Mouse (Mus musculus): ENCODE results near the gene Il6st. TPM values are rescaled to one million over a fixed set of nuclear protein-coding genes. Genes with fewer than 3 reads are reported as not detected.

Il6st gene
- polyA plus RNA-seq, 1 experiment = 17.3 TPM

DNA sequence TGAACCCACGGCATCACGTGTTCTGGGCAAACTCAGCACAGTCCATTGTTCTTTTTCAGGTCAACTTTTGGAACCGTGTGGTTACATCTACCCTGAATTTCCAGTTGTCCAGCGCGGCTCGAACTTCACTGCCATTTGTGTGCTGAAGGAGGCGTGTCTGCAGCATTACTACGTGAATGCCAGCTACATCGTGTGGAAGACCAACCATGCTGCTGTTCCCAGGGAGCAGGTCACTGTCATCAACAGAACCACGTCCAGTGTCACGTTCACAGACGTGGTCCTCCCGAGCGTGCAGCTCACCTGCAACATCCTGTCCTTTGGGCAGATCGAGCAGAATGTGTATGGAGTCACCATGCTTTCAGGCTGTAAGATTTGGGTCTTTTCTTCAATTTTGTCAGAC lies 16.1 kb downstream of the Il6st start:
- Histone ChIP-seq H3K36me3 (ENCODE audit: control insufficient read depth, insufficient read depth) (peaks cover 65% of the 10 kb centered on the region), H3K79me2 (ENCODE audit: control insufficient read depth, insufficient read depth) (peaks cover 5% of the 10 kb centered on the region), H3K4me3 (ENCODE audit: insufficient read depth, poor library complexity, severe bottlenecking) (no peak overlapping the region), H3K27me3 (ENCODE audit: control insufficient read depth, insufficient read depth, insufficient read length) (no peaks in the 10 kb centered on the region), H3K79me3 (ENCODE audit: low read depth) (no peaks in the 10 kb centered on the region), H3ac (ENCODE audit: control insufficient read depth, insufficient read length, low read depth) (no peak overlapping the region)
- no peak for TF ChIP-seq MAX (IDR thresholded peaks at IDR 0.05)

GRCm38 (mm10) chr13:112482525-112482924 lies 18.7 kb downstream of the Il6st start:
- Histone ChIP-seq H3ac (ENCODE audit: control insufficient read depth, insufficient read length, low read depth) (no peak overlapping the region), H3K4me3 (ENCODE audit: insufficient read depth, poor library complexity, severe bottlenecking) (no peak overlapping the region), H3K27me3 (ENCODE audit: control insufficient read depth, insufficient read depth, insufficient read length) (no peaks in the 10 kb centered on the region), H3K79me3 (ENCODE audit: low read depth) (no peaks in the 10 kb centered on the region), H3K79me2 (ENCODE audit: control insufficient read depth, insufficient read depth) (no peaks in the 10 kb centered on the region), H3K36me3 (ENCODE audit: control insufficient read depth, insufficient read depth) (peaks cover 73% of the 10 kb centered on the region)
- TF ChIP-seq USF1 (IDR thresholded peaks at IDR 0.05; ENCODE audit: low read depth) (no peak), CEBPB (IDR thresholded peaks at IDR 0.05; ENCODE audit: low read depth) (no peak), CTCF (IDR thresholded peaks at IDR 0.05; ENCODE audit: control insufficient read depth, insufficient read depth, insufficient read length) (no peak), MYOD1 (IDR thresholded peaks at IDR 0.05; ENCODE audit: control insufficient read depth, insufficient read length, low read depth) (no peak), FOSL1 (IDR thresholded peaks at IDR 0.05; ENCODE audit: insufficient read depth, low read length, poor library complexity, severe bottlenecking) (no peak), MYOG (IDR thresholded peaks at IDR 0.05; ENCODE audit: control insufficient read depth, extremely low read depth, insufficient read length) (no peak), MAX (IDR thresholded peaks at IDR 0.05) (no peak)

- Histone ChIP-seq H3K4me3 (ENCODE audit: insufficient read depth, poor library complexity, severe bottlenecking) (no peak overlapping the region), H3K27me3 (ENCODE audit: control insufficient read depth, insufficient read depth, insufficient read length) (no peaks in the 10 kb centered on the region), H3K36me3 (ENCODE audit: control insufficient read depth, insufficient read depth) (peaks cover 72% of the 10 kb centered on the region), H3K79me2 (ENCODE audit: control insufficient read depth, insufficient read depth) (no peaks in the 10 kb centered on the region), H3ac (ENCODE audit: control insufficient read depth, insufficient read length, low read depth) (no peak overlapping the region), H3K79me3 (ENCODE audit: low read depth) (no peaks in the 10 kb centered on the region)
- TF ChIP-seq CTCF (IDR thresholded peaks at IDR 0.05; ENCODE audit: control insufficient read depth, insufficient read depth, insufficient read length) = no peak
These were observed 19.1 kb downstream of the Il6st start for GRCm38 (mm10) chr13:112483015-112483414.

DNA sequence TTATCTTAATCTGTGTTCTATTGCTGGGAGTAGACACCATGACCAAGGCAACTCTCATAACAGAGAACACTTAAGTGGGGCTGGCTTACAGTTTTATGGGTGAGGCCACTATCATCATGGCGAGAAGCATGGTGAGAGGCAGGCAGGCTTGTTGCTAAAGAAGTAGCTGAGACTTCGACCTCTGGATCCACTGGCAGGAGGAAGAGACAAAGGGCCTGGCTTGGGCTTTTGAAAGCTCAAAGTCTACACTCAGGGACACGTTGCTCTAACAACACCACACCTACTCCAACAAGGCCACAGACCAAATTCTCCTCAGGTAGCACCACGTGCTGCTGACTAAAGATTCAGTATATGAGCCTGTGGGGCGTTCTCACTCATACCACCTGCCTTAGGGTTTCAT lies 22.4 kb downstream of the Il6st start:
- no peaks in the 10 kb centered on the region for H3K79me3 ChIP-seq (ENCODE audit: low read depth)
- H3K27me3 ChIP-seq (ENCODE audit: control insufficient read depth, insufficient read depth, insufficient read length) = no peaks in the 10 kb centered on the region
- H3K4me3 ChIP-seq (ENCODE audit: insufficient read depth, poor library complexity, severe bottlenecking) = no peak overlapping the region
- TF ChIP-seq CEBPB (IDR thresholded peaks at IDR 0.05; ENCODE audit: low read depth) = no peak
- no peak for TF ChIP-seq USF1 (IDR thresholded peaks at IDR 0.05; ENCODE audit: low read depth)
- TF ChIP-seq FOSL1 (IDR thresholded peaks at IDR 0.05; ENCODE audit: insufficient read depth, low read length, poor library complexity, severe bottlenecking) = no peak
- TF ChIP-seq MYOG (IDR thresholded peaks at IDR 0.05; ENCODE audit: control insufficient read depth, extremely low read depth, insufficient read length) = no peak
- no peak for TF ChIP-seq CTCF (IDR thresholded peaks at IDR 0.05; ENCODE audit: control insufficient read depth, insufficient read depth, insufficient read length)
- TF ChIP-seq MAX (IDR thresholded peaks at IDR 0.05) = no peak
- TF ChIP-seq MYOD1 (IDR thresholded peaks at IDR 0.05; ENCODE audit: control insufficient read depth, insufficient read length, low read depth) = no peak
- H3K79me2 ChIP-seq (ENCODE audit: control insufficient read depth, insufficient read depth) = no peaks in the 10 kb centered on the region
- H3ac ChIP-seq (ENCODE audit: control insufficient read depth, insufficient read length, low read depth) = no peak overlapping the region
- H3K36me3 ChIP-seq (ENCODE audit: control insufficient read depth, insufficient read depth) = peaks cover 73% of the 10 kb centered on the region

DNA sequence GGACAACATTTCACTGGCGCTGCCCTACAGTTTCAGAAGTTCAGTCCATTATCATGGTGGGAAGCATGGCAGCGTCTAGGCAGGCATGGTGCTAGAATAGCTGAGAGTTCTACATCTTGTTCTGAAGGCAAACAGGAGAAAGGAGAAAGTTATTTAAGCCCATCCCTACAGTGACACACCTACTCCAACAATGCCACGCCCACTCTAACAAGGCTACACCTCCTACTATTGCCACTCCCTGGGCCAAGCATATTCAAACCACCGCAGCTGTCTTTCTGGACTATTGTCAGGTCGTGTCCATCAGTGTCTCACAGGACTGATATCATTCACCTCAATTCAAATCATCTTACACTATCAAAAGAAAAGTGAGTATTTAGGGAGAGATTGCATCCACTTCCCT lies 22.8 kb downstream of the Il6st start:
- no peak overlapping the region for H3ac ChIP-seq (ENCODE audit: control insufficient read depth, insufficient read length, low read depth)
- H3K27me3 ChIP-seq (ENCODE audit: control insufficient read depth, insufficient read depth, insufficient read length) = no peaks in the 10 kb centered on the region
- H3K4me3 ChIP-seq (ENCODE audit: insufficient read depth, poor library complexity, severe bottlenecking) = no peak overlapping the region
- peaks cover 72% of the 10 kb centered on the region for H3K36me3 ChIP-seq (ENCODE audit: control insufficient read depth, insufficient read depth)
- no peaks in the 10 kb centered on the region for H3K79me3 ChIP-seq (ENCODE audit: low read depth)
- no peak for TF ChIP-seq MAX (IDR thresholded peaks at IDR 0.05)
- TF ChIP-seq MYOD1 (IDR thresholded peaks at IDR 0.05; ENCODE audit: control insufficient read depth, insufficient read length, low read depth) = no peak
- TF ChIP-seq FOSL1 (IDR thresholded peaks at IDR 0.05; ENCODE audit: insufficient read depth, low read length, poor library complexity, severe bottlenecking) = no peak
- no peak for TF ChIP-seq USF1 (IDR thresholded peaks at IDR 0.05; ENCODE audit: low read depth)
- TF ChIP-seq CTCF (IDR thresholded peaks at IDR 0.05; ENCODE audit: control insufficient read depth, insufficient read depth, insufficient read length) = no peak
- H3K79me2 ChIP-seq (ENCODE audit: control insufficient read depth, insufficient read depth) = no peaks in the 10 kb centered on the region

- no peak for TF ChIP-seq CTCF (IDR thresholded peaks at IDR 0.05; ENCODE audit: control insufficient read depth, insufficient read depth, insufficient read length)
- TF ChIP-seq FOSL1 (IDR thresholded peaks at IDR 0.05; ENCODE audit: insufficient read depth, low read length, poor library complexity, severe bottlenecking) = no peak
- TF ChIP-seq CEBPB (IDR thresholded peaks at IDR 0.05; ENCODE audit: low read depth) = no peak
- no peak for TF ChIP-seq MAX (IDR thresholded peaks at IDR 0.05)
- TF ChIP-seq MYOG (IDR thresholded peaks at IDR 0.05; ENCODE audit: control insufficient read depth, extremely low read depth, insufficient read length) = no peak
- no peak for TF ChIP-seq MYOD1 (IDR thresholded peaks at IDR 0.05; ENCODE audit: control insufficient read depth, insufficient read length, low read depth)
- no peak for TF ChIP-seq USF1 (IDR thresholded peaks at IDR 0.05; ENCODE audit: low read depth)
- H3K36me3 ChIP-seq (ENCODE audit: control insufficient read depth, insufficient read depth) = peaks cover 48% of the 10 kb centered on the region
These were observed 26.2 kb downstream of the Il6st start for GRCm38 (mm10) chr13:112490036-112490435.

More at GRCm38 (mm10) chr13:112490036-112490435, 26.2 kb downstream of the Il6st start:
- no peaks in the 10 kb centered on the region for H3K27me3 ChIP-seq (ENCODE audit: control insufficient read depth, insufficient read depth, insufficient read length)
- H3K4me3 ChIP-seq (ENCODE audit: insufficient read depth, poor library complexity, severe bottlenecking) = no peak overlapping the region
- H3ac ChIP-seq (ENCODE audit: control insufficient read depth, insufficient read length, low read depth) = no peak overlapping the region
- H3K79me3 ChIP-seq (ENCODE audit: low read depth) = no peaks in the 10 kb centered on the region
- H3K79me2 ChIP-seq (ENCODE audit: control insufficient read depth, insufficient read depth) = no peaks in the 10 kb centered on the region
